ENCODE assay signal across 8 mouse cellular contexts in genomic region chr7:114635569-114636101, GRCm38 (mm10). TPM values are rescaled to one million over a fixed set of nuclear protein-coding genes. Genes with fewer than 3 reads are reported as not detected.
DNase-seq lines count a peak whose midpoint lies in the region; ATAC-seq and TF ChIP-seq lines count a peak whose summit lies in the region.

No protein-coding gene starts in this region.

- H3K4me1 ChIP-seq in limb, embryonic 14.5 days (ENCODE audit: control insufficient read depth, insufficient read depth, low read length), result 0 out of 2 replicates have a peak, but pooled peaks cover 4% of the 10 kb centered on the region
- peaks cover 6% of the 10 kb centered on the region for H3K4me1 ChIP-seq in midbrain, embryonic 16.5 days (ENCODE audit: control insufficient read depth, insufficient read depth, low read length)

- 0 out of 2 replicates have a peak overlapping the region, but pooled peaks have one; percentile 25 for H3K9ac ChIP-seq in limb, embryonic 14.5 days (ENCODE audit: low read depth, low read length, severe bottlenecking)
- H3K9ac ChIP-seq in midbrain, embryonic 16.5 days (ENCODE audit: low read depth, low read length), result peak overlapping the region; percentile 59

- no peak for TF ChIP-seq POLR2A in limb, embryonic 14.5 days (IDR thresholded peaks at IDR 0.05; ENCODE audit: borderline replicate concordance, extremely low read depth, insufficient read depth, insufficient read length)

- H3K4me3 ChIP-seq in limb, embryonic 14.5 days (replicated peaks; ENCODE audit: low read length), result peak overlapping the region; percentile 32
- H3K4me3 ChIP-seq in midbrain, embryonic 16.5 days (ENCODE audit: low read depth, low read length), result peak overlapping the region; percentile 44

- H3K4me2 ChIP-seq in limb, embryonic 14.5 days (replicated peaks; ENCODE audit: low read depth, low read length, severe bottlenecking), result peak overlapping the region; percentile 58
- H3K4me2 ChIP-seq in midbrain, embryonic 16.5 days (ENCODE audit: low read length), result peak overlapping the region; percentile 96

- no peaks in the 10 kb centered on the region for H3K9me3 ChIP-seq in limb, embryonic 14.5 days (ENCODE audit: control insufficient read depth, low read length)
- no peaks in the 10 kb centered on the region for H3K9me3 ChIP-seq in midbrain, embryonic 16.5 days (replicated peaks; ENCODE audit: control insufficient read depth, low read length, poor library complexity, severe bottlenecking)

- H3K36me3 ChIP-seq in limb, embryonic 14.5 days (ENCODE audit: control insufficient read depth, insufficient read depth, low read length), result no peaks in the 10 kb centered on the region
- H3K36me3 ChIP-seq in midbrain, embryonic 16.5 days (ENCODE audit: control insufficient read depth, insufficient read depth, low read length), result no peaks in the 10 kb centered on the region

- H3K27me3 ChIP-seq in limb, embryonic 14.5 days (ENCODE audit: control insufficient read depth, insufficient read depth, low read length), result peaks cover 20% of the 10 kb centered on the region
- peaks cover 3% of the 10 kb centered on the region; the same call in 1 of the 2 replicates for H3K27me3 ChIP-seq in midbrain, embryonic 16.5 days (ENCODE audit: control insufficient read depth, insufficient read depth, low read depth, low read length)

- 1% methylated on average over 20 of the region's 20 CpGs for WGBS in limb, embryonic 14.5 days
- under 1% methylated on average over 20 of the region's 20 CpGs for WGBS in midbrain, embryonic 16.5 days

- DNase-seq in thymus, postnatal 0 days (ENCODE audit: low spot score), result peak; percentile 11
- no peak for DNase-seq in thymus, adult 18-20 months
- DNase-seq in cerebellum, postnatal 14 days, result peak; percentile 63 to 67
- DNase-seq in kidney, adult 18-20 months, result peak; percentile 52
- peak; percentile 19 for DNase-seq in limb, embryonic 14.5 days (ENCODE audit: low spot score)
- DNase-seq in thymus, postnatal 25 days, result peak; percentile 16

- no peak overlapping the region for H3K27ac ChIP-seq in limb, embryonic 14.5 days (replicated peaks; ENCODE audit: low read depth, low read length)
- no peak overlapping the region for H3K27ac ChIP-seq in midbrain, embryonic 16.5 days (ENCODE audit: low read length)

- peak; percentile 48 for ATAC-seq in granulocyte monocyte progenitor cell, adult 5-6 weeks (replicated peaks; ENCODE audit: poor library complexity, severe bottlenecking)
- no peak for ATAC-seq in limb, embryonic 14.5 days (ENCODE audit: low FRiP score, low read depth)
- peak; percentile 73 for ATAC-seq in midbrain, embryonic 16.5 days

RNA-seq across cellular contexts. Expression of gene Calca, which starts 0.5 kb away (rescaled TPM):
- polyA plus RNA-seq in thymus, postnatal 0 days (2015; fragmentation: Nextera tagmentation; extraction: Ambion mirVana), result 12.0 and 13.4 TPM in 2 replicates
- total RNA-seq in granulocyte monocyte progenitor cell, adult 5-6 weeks (2014; fragmentation: Nextera tagmentation), result not detected in 2 replicates
- not detected in 2 replicates for total RNA-seq in granulocyte monocyte progenitor cell, adult 5-6 weeks (2017)
- 9.0 and 11.2 TPM in 2 replicates for polyA plus RNA-seq in limb, embryonic 14.5 days (2012; rRNA removed)
- polyA plus RNA-seq in limb, embryonic 14.5 days (2014; fragmentation: Nextera tagmentation; extraction: Ambion mirVana), result 6.8 and 8.5 TPM in 2 replicates
- 6.0 and 10.0 TPM in 2 replicates for polyA plus RNA-seq in midbrain, embryonic 16.5 days (2015; fragmentation: Nextera tagmentation; extraction: Ambion mirVana)

Comparison
In these comparisons a context has a peak if more than half of its experiments do, and no peak if none do; other contexts are left out.
1. DNase-seq: peak in thymus, postnatal 0 days (single experiment), cerebellum, postnatal 14 days (2 of 2), kidney, adult 18-20 months (single experiment), limb, embryonic 14.5 days (single experiment) and thymus, postnatal 25 days (single experiment); none in thymus, adult 18-20 months (0 of 2).